Mouse (Mus musculus) liver, adult 2 months (tissue): ENCODE data around the gene Mrc2. TPM values are rescaled to one million over a fixed set of nuclear protein-coding genes. Genes with fewer than 3 reads are reported as not detected.
A peak's percentile ranks its signal among the peaks of the same experiment; 100 is the strongest.

ENCODE experiments used
- DNase-seq: peaks from one replicate; pipeline ENCODE4 v3.0.0-alpha.2; 2011; ENCODE audit warnings: low read depth, low spot score; ENCODE audit errors: extremely low read depth
- H3K27ac ChIP-seq: fragments of 200-500 bp; replicated peaks from 2 replicates; pipeline ENCODE4 v1.5.1; 2012; ENCODE audit warnings: low read depth, mild to moderate bottlenecking, control low read depth, inconsistent platforms, low read length; ENCODE audit not compliant: insufficient read depth
- H3K27me3 ChIP-seq: fragments of 200-500 bp; 2 replicates; pipeline ENCODE4 v1.6.1; 2012; ENCODE audit warnings: mild to moderate bottlenecking, moderate library complexity, low read length, inconsistent platforms; ENCODE audit not compliant: control insufficient read depth, insufficient read depth
- H3K36me3 ChIP-seq: fragments of 200-500 bp; 2 replicates; pipeline ENCODE4 v1.6.1; 2012; ENCODE audit warnings: low read length, inconsistent platforms; ENCODE audit not compliant: control insufficient read depth, insufficient read depth
- H3K4me1 ChIP-seq: fragments of 200-500 bp; 2 replicates; pipeline ENCODE4 v1.6.1; 2011; ENCODE audit warnings: low read length; ENCODE audit not compliant: control insufficient read depth, insufficient read depth
- H3K4me3 ChIP-seq: fragments of 200-500 bp; 2 replicates; pipeline ENCODE4 v1.5.1; 2011; ENCODE audit warnings: low read depth, mild to moderate bottlenecking, control low read depth, low read length, moderate library complexity; ENCODE audit not compliant: insufficient read depth
- H3K79me2 ChIP-seq: fragments of 200-500 bp; 2 replicates; pipeline ENCODE4 v1.6.1; 2012; ENCODE audit warnings: inconsistent platforms, mild to moderate bottlenecking, low read length, moderate library complexity; ENCODE audit not compliant: control insufficient read depth, insufficient read depth
- H3K9ac ChIP-seq: fragments of 200-500 bp; 2 replicates; pipeline ENCODE4 v1.6.1; 2012; ENCODE audit warnings: low read depth, mild to moderate bottlenecking, control low read depth, inconsistent platforms, low read length
- CTCF ChIP-seq: fragments of 200-500 bp; IDR thresholded peaks from 2 replicates; pipeline ENCODE4 v1.5.1; 2011; ENCODE audit warnings: low read depth, low read length, control low read depth
- POLR2A ChIP-seq: fragments of 200-500 bp; IDR thresholded peaks from 2 replicates; pipeline ENCODE4 v1.6.1; 2011; ENCODE audit warnings: low read length, control low read depth; ENCODE audit not compliant: insufficient read depth; ENCODE audit errors: extremely low read depth
- WGBS: fragments of 180-500 bp; shearing (Covaris S2); methylation state at CpG from one replicate; pipeline ENCODE4 v1.1.7; 2018; 5-methylcytosine and 5-hydroxymethylcytosine counted together
- polyA plus RNA-seq: library from polyadenylated mRNA; depleted of rRNA; stranded (reverse); fragments of >200 nt; gene quantifications from 2 replicates; pipeline ENCODE4 v1.2.3, GENCODE M21; 2012
- total RNA-seq: library from RNA; depleted of rRNA; stranded (reverse); fragments of >200 nt; gene quantifications from 2 replicates; pipeline ENCODE4 v1.2.3, GENCODE M21; 2014

Mrc2 gene
- total and polyA plus RNA-seq, 2 experiments: 0.55 to 0.91 TPM

- no peaks in the 10 kb centered on the region for H3K36me3 ChIP-seq
- no peak for DNase-seq
- no peak overlapping the region for H3K9ac ChIP-seq
- H3K4me3 ChIP-seq: no peak overlapping the region
- WGBS: 67% methylated on average over 12 of the region's 12 CpGs
- H3K79me2 ChIP-seq: no peaks in the 10 kb centered on the region
- H3K27me3 ChIP-seq: no peaks in the 10 kb centered on the region
- no peak overlapping the region for H3K27ac ChIP-seq
- H3K4me1 ChIP-seq: peaks cover 2% of the 10 kb centered on the region; the same call in 1 of the 2 replicates
- TF ChIP-seq POLR2A (no peak), CTCF (no peak)
These were observed 71.3 kb downstream of the Mrc2 start for GRCm38 (mm10) chr11:105363598-105364385.

DNA sequence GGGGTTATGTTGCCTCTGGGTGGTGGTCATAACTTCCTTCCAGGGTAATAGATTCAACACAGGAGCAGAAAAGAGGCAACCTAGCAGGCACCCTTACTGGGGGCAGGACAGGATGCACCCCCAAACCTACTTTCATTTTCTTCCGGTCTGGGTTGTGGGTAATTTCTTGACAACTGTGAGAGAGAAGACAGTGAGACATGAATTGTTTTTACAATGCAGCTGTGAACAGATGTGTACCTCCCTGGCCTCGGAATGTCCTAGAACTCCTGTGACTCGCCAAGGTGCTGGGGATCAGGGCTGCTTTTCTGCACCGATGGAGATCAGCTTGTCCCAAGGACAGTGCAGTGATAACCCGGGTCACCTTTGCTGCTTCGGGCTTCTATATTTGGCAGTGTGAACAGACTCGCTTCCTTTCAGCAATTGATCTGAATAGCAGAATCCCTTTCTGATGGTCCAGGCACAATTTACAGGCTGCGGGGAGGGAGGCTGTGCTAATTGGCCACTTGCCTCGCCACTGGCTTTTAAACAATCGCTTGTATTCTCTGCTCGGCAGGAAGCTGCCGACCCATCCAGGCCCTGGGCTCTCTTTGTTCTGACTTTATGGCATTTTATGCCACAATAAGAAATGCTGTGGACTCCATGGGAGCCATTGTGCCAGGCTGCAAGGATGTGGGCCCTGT lies 72.1 kb downstream of the Mrc2 start:
- Histone ChIP-seq H3K27me3 (no peaks in the 10 kb centered on the region), H3K27ac (0 out of 2 replicates have a peak overlapping the region, but pooled peaks have one; percentile 6), H3K36me3 (no peaks in the 10 kb centered on the region), H3K9ac (no peak overlapping the region), H3K4me3 (no peak overlapping the region), H3K4me1 (peaks cover 2% of the 10 kb centered on the region; the same call in 1 of the 2 replicates), H3K79me2 (no peaks in the 10 kb centered on the region)
- no peak for TF ChIP-seq CTCF
- TF ChIP-seq POLR2A: no peak
- no peak for DNase-seq
- WGBS: 41% methylated on average over 12 of the region's 12 CpGs

DNA sequence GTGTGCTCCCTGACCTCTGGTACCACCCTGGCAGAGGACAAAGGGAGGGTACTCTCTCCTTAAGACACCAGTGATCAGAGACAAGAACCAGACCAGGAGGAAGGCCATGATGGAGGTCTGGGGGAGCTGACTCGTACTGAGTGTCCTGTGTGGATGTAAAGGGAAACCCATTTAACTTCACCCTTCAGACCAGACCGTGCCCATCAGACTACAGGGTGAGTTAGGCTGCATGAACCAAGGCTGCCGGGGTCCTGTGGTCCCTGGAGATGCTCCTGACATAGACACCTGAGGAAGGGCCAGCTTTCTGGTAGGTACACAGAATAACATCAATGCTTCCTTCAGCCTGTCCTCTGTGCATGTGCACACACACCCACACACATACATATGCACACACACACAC lies 73.2 kb downstream of the Mrc2 start:
- Histone ChIP-seq H3K9ac (no peak overlapping the region), H3K36me3 (no peaks in the 10 kb centered on the region), H3K27me3 (no peaks in the 10 kb centered on the region), H3K4me3 (no peak overlapping the region), H3K27ac (no peak overlapping the region), H3K79me2 (no peaks in the 10 kb centered on the region), H3K4me1 (peaks cover 2% of the 10 kb centered on the region; the same call in 1 of the 2 replicates)
- TF ChIP-seq CTCF (no peak), POLR2A (no peak)
- WGBS: 94% methylated on average over 3 of the region's 3 CpGs
- DNase-seq: no peak

DNA sequence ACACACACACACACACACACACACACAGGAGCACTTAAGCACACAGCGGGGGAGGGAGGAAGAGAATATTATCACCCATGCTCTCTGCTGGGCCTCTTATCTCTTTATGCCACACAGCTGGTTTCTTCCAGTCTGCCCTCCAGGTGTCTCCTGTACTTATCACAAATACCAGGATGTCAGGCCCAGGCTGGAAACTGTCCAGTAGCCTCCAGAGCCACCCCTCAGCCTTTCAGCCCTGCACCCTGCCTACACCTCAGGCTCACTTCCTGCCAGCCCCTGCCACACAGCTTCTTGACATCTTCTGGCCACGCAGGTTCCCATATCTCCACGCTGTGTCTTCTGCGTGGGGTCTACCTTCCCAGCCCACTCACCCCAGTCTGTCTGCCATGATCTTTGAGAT lies 73.6 kb downstream of the Mrc2 start:
- H3K9ac ChIP-seq: no peak overlapping the region
- 84% methylated on average over 4 of the region's 4 CpGs for WGBS
- no peak for DNase-seq
- no peaks in the 10 kb centered on the region for H3K36me3 ChIP-seq
- H3K4me1 ChIP-seq: peaks cover 2% of the 10 kb centered on the region; the same call in 1 of the 2 replicates
- H3K79me2 ChIP-seq: no peaks in the 10 kb centered on the region
- no peak overlapping the region for H3K27ac ChIP-seq
- H3K27me3 ChIP-seq: no peaks in the 10 kb centered on the region
- H3K4me3 ChIP-seq: no peak overlapping the region
- no peak for TF ChIP-seq POLR2A
- TF ChIP-seq CTCF: no peak

DNA sequence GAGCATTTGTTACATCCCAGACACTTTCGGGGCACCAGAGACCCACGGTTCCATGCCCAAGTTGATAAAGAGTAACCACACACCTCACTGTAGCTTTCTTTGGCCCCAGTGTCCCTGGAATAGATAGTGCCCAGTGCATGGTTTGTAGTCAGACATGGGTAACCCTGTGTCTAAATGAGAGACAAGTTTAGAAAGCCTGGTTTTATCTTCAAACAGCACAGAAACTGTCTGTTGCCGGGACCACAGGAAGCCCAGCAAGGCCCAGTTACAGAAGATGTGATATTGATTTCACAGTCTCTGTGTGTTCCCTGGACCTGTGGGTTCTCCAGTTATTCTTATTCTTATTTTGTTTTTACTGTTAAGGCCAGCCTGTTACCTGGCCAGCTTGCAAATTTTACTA lies 74.7 kb downstream of the Mrc2 start:
- Histone ChIP-seq H3K9ac (no peak overlapping the region), H3K79me2 (no peaks in the 10 kb centered on the region), H3K27me3 (no peaks in the 10 kb centered on the region), H3K4me1 (peaks cover 2% of the 10 kb centered on the region; the same call in 1 of the 2 replicates), H3K36me3 (no peaks in the 10 kb centered on the region), H3K27ac (no peak overlapping the region), H3K4me3 (no peak overlapping the region)
- WGBS: 82% methylated on average over 3 of the region's 3 CpGs
- TF ChIP-seq CTCF (no peak), POLR2A (no peak)
- DNase-seq: no peak

GRCm38 (mm10) chr11:105368833-105369232 lies 76.4 kb downstream of the Mrc2 start:
- no peak for TF ChIP-seq POLR2A
- no peak for TF ChIP-seq CTCF
- Histone ChIP-seq H3K4me3 (no peak overlapping the region), H3K27ac (no peak overlapping the region), H3K36me3 (no peaks in the 10 kb centered on the region), H3K4me1 (peaks cover 2% of the 10 kb centered on the region; the same call in 1 of the 2 replicates), H3K9ac (no peak overlapping the region), H3K27me3 (no peaks in the 10 kb centered on the region), H3K79me2 (no peaks in the 10 kb centered on the region)
- 68% methylated on average over 5 of the region's 5 CpGs for WGBS
- no peak for DNase-seq
